Mouse (Mus musculus) adrenal gland, adult 2 months (tissue): ENCODE data around the gene U2af2. TPM values are rescaled to one million over a fixed set of nuclear protein-coding genes. Genes with fewer than 3 reads are reported as not detected.

Experiments used
- DNase-seq: peaks from one replicate; pipeline ENCODE4 v3.0.0; 2021
- microRNA-seq, 2 experiments: library from miRNA; unstranded; fragments of <30 nt; microRNA quantifications; one replicate each; pipeline ENCODE4 v1.2.0; 2021
- polyA plus RNA-seq: library from polyadenylated mRNA; depleted of rRNA; stranded (reverse); fragments of >200 nt; gene quantifications from 2 replicates; pipeline ENCODE4 v1.2.3, GENCODE M21; 2012; rRNA removed
- total RNA-seq, 2 experiments: library from RNA; stranded (reverse); gene quantifications; 2 replicates each; pipeline ENCODE4 v1.2.3; 2021

Gene U2af2
- total and polyA plus RNA-seq, 3 experiments: 150 to 168 (median 157) TPM

GRCm38 (mm10) chr7:5109301-5109700, 47.4 kb downstream of the U2af2 start:
- DNase-seq: no peak

- DNase-seq: no peak
Measured at GRCm38 (mm10) chr7:5112701-5113100, 50.8 kb downstream of the U2af2 start.

GRCm38 (mm10) chr7:5116850-5117249, 54.9 kb downstream of the U2af2 start, which contains the start of gene Rfpl4:
TSS of gene Rfpl4 (minus strand) at chr7:5116950.
- no peak for DNase-seq

GRCm38 (mm10) chr7:5125078-5125477, 63.1 kb downstream of the U2af2 start:
- no peak for DNase-seq

GRCm38 (mm10) chr7:5125549-5126406, 63.8 kb downstream of the U2af2 start, which contains the start of gene Rasl2-9:
TSS of gene Rasl2-9 (minus strand) at chr7:5125950.
- DNase-seq: peak; percentile 82

Small RNA genes within 50 kb of the gene (microRNA-seq; reads per million reads assigned to microRNA genes)
- gene Gm26217: 0 reads per million in 2 experiments

Other genes starting within 250 kb of the U2af2 start
- 100 to 1,000 TPM in 1 of 2 experiments, 10 to 100 TPM in 1; 98.1 to 140 TPM for gene Ube2s, start 249.6 kb upstream of the U2af2 start, total RNA-seq
- 148 and 156 TPM in 2 replicates for gene Ube2s, start 249.6 kb upstream of the U2af2 start, polyA plus RNA-seq
- 1 to 10 TPM; 1.9 TPM for gene Shisa7, start 217.4 kb upstream of the U2af2 start, total RNA-seq
- 2.9 and 4.0 TPM in 2 replicates for gene Shisa7, start 217.4 kb upstream of the U2af2 start, polyA plus RNA-seq
- 10 to 100 TPM; 10.9 to 23.8 TPM for gene Isoc2b, start 191.9 kb upstream of the U2af2 start, total RNA-seq
- 75.4 and 78.2 TPM in 2 replicates for gene Isoc2b, start 191.9 kb upstream of the U2af2 start, polyA plus RNA-seq
- gene Isoc2a, start 185.0 kb upstream of the U2af2 start, total RNA-seq: 10 to 100 TPM; 35.5 to 43.4 TPM
- gene Isoc2a, start 185.0 kb upstream of the U2af2 start, polyA plus RNA-seq: 43.5 and 45.6 TPM in 2 replicates
- under 1 TPM; 0.23 to 0.45 TPM for gene Gm36210, start 155.6 kb upstream of the U2af2 start, total RNA-seq
- 0.27 TPM in 1 of 2 replicates, not detected in the other for gene Gm36210, start 155.6 kb upstream of the U2af2 start, polyA plus RNA-seq
- 10 to 100 TPM; 15.1 to 19.2 TPM for gene Zfp628, start 146.9 kb upstream of the U2af2 start, total RNA-seq
- 35.6 and 41.3 TPM in 2 replicates for gene Zfp628, start 146.9 kb upstream of the U2af2 start, polyA plus RNA-seq
- 1 to 10 TPM; 8.4 to 9.2 TPM for gene Nat14, start 140.1 kb upstream of the U2af2 start, total RNA-seq
- gene Nat14, start 140.1 kb upstream of the U2af2 start, polyA plus RNA-seq: 11.4 and 20.0 TPM in 2 replicates
- 1 to 10 TPM; 2.2 to 2.3 TPM for gene Ssc5d, start 136.4 kb upstream of the U2af2 start, total RNA-seq
- gene Ssc5d, start 136.4 kb upstream of the U2af2 start, polyA plus RNA-seq: 2.9 and 3.1 TPM in 2 replicates
- 1 to 10 TPM in 1 of 2 experiments, under 1 TPM in 1; 0.32 to 1.0 TPM for gene Sbk2, start 97.7 kb upstream of the U2af2 start, total RNA-seq
- 0.52 and 1.4 TPM in 2 replicates for gene Sbk2, start 97.7 kb upstream of the U2af2 start, polyA plus RNA-seq
- gene Sbk3, start 91.0 kb upstream of the U2af2 start, total RNA-seq: under 1 TPM; 0.20 to 0.21 TPM
- gene Sbk3, start 91.0 kb upstream of the U2af2 start, polyA plus RNA-seq: 0.17 and 0.30 TPM in 2 replicates
- gene Zfp579, start 66.0 kb upstream of the U2af2 start, total RNA-seq: 10 to 100 TPM; 18.2 to 21.5 TPM
- 74.5 and 94.4 TPM in 2 replicates for gene Zfp579, start 66.0 kb upstream of the U2af2 start, polyA plus RNA-seq
- gene Zfp524, start 47.7 kb upstream of the U2af2 start, total RNA-seq: 10 to 100 TPM; 13.0 to 13.8 TPM
- 35.0 and 36.4 TPM in 2 replicates for gene Zfp524, start 47.7 kb upstream of the U2af2 start, polyA plus RNA-seq
- 10 to 100 TPM; 24.1 to 24.7 TPM for gene Fiz1, start 47.4 kb upstream of the U2af2 start, total RNA-seq
- 31.5 and 32.2 TPM in 2 replicates for gene Fiz1, start 47.4 kb upstream of the U2af2 start, polyA plus RNA-seq
- not detected for gene Gm44973, start 46.6 kb upstream of the U2af2 start, total RNA-seq
- gene Gm44973, start 46.6 kb upstream of the U2af2 start, polyA plus RNA-seq: not detected in 2 replicates
- gene Zfp865, start 41.8 kb upstream of the U2af2 start, total RNA-seq: 10 to 100 TPM; 23.7 to 29.7 TPM
- 67.1 and 70.1 TPM in 2 replicates for gene Zfp865, start 41.8 kb upstream of the U2af2 start, polyA plus RNA-seq
- 1 to 10 TPM; 1.4 to 2.6 TPM for gene Ccdc106, start 41.6 kb upstream of the U2af2 start, total RNA-seq
- 1.5 and 3.0 TPM in 2 replicates for gene Ccdc106, start 41.6 kb upstream of the U2af2 start, polyA plus RNA-seq
- gene 4632433K11Rik, start 28.0 kb upstream of the U2af2 start, total RNA-seq: under 1 TPM in 1 of 2 experiments, not detected in 1; 0.92 TPM
- not detected in 2 replicates for gene 4632433K11Rik, start 28.0 kb upstream of the U2af2 start, polyA plus RNA-seq
- gene Zfp784, start 23.7 kb upstream of the U2af2 start, total RNA-seq: 1 to 10 TPM; 4.4 to 5.1 TPM
- 7.2 and 8.2 TPM in 2 replicates for gene Zfp784, start 23.7 kb upstream of the U2af2 start, polyA plus RNA-seq
- gene Zfp580, start 10.6 kb upstream of the U2af2 start, total RNA-seq: 10 to 100 TPM in 1 of 2 experiments, 1 to 10 TPM in 1; 5.6 to 10.4 TPM
- gene Zfp580, start 10.6 kb upstream of the U2af2 start, polyA plus RNA-seq: 46.5 and 61.0 TPM in 2 replicates
- 100 to 1,000 TPM; 114 to 169 TPM for gene Epn1, start 18.1 kb downstream of the U2af2 start, total RNA-seq
- 291 and 321 TPM in 2 replicates for gene Epn1, start 18.1 kb downstream of the U2af2 start, polyA plus RNA-seq
- under 1 TPM in 1 of 2 experiments, not detected in 1; 0.59 TPM for gene Rfpl4, start 54.8 kb downstream of the U2af2 start, total RNA-seq
- not detected in 2 replicates for gene Rfpl4, start 54.8 kb downstream of the U2af2 start, polyA plus RNA-seq
- 1 to 10 TPM in 1 of 2 experiments, under 1 TPM in 1; 0.86 to 2.9 TPM for gene Rasl2-9, start 63.8 kb downstream of the U2af2 start, total RNA-seq
- gene Rasl2-9, start 63.8 kb downstream of the U2af2 start, polyA plus RNA-seq: 0.15 and 0.33 TPM in 2 replicates
- gene Vmn1r55, start 87.5 kb downstream of the U2af2 start, total RNA-seq: not detected
- gene Vmn1r55, start 87.5 kb downstream of the U2af2 start, polyA plus RNA-seq: not detected in 2 replicates
- gene Vmn1r56, start 134.6 kb downstream of the U2af2 start, total RNA-seq: not detected
- gene Vmn1r56, start 134.6 kb downstream of the U2af2 start, polyA plus RNA-seq: not detected in 2 replicates
- gene Vmn1r57, start 156.3 kb downstream of the U2af2 start, total RNA-seq: not detected
- not detected in 2 replicates for gene Vmn1r57, start 156.3 kb downstream of the U2af2 start, polyA plus RNA-seq